Mouse (Mus musculus): ENCODE data around the gene Gm37240.

Gm37240 gene

GRCm38 (mm10) chr3:84735716-84736115 lies 1151.6 kb downstream of the Gm37240 start:
- DNase-seq: no peak

DNA sequence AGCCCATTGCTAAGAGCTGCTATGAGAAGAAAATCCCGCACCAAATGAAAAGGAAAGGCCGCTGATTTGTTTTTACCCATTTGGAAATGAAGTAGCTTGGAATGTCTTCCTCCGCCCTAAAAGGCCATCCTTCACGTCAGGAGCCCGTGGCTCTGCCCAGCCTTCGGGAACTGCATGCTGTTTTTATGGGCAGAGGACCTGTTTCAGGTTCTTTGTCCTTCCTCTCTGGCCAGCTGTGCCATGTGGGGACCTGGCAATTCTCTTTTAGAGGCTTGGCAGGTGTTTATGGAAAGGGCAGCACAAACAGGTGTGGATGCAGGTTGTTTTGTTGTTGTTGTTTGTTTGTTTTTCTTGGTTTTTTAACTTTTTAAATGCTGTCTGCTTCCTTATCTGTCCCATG lies 1154.8 kb downstream of the Gm37240 start:
- DNase-seq: no peak

DNA sequence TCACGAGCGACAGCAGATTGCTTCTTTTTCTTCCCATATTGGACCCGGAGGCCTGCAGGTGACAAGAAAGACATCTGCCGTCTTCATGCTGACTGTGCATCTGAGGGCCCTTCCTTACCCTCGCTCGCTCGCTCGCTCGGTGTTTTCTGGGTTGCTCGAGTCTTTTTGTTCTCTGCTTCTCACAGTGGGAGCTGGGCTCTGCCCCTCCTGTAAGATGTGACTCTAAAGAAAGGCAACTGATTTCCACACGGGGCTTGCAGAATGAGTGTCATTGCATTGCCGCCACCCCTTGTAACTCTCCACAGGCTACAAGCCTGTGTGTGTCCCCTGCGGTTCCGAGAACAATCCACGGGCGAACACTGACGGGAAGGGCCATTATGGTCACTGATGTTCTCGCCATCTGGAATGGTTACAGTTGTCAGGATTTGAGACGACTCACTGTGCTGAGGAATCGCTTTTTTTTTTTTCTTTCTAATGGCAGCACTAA lies 1155.3 kb downstream of the Gm37240 start:
- DNase-seq: peak in 1 of 2 experiments; percentile 78

DNA sequence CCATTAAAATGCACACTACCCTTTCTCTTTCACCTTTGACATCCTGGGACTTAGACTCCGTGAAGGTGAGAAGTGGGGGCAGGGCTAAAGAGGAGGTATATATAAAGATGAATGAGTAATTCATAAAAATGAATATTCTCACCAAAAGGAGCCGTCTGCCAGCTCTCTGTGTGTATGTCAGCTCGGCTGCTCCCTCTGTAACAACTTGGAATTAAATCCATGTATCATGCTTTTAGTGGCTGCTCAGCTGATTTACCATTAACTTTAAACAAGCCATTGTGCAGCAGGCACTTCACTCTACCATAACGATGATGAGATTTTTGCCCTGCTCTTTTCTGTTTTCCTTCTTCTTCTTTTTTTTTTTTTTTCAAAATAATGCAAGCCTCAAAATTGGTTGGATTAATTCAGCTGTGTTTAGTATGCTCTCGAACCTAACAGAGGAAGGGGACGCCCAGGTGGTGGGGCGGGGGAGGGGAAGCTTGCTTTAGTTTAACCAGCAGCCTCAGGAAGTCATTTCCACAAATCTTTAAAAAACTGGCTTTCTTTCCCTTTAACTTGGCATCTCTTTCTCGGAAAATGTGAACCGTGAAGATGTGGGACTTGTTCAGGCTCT lies 1155.8 kb downstream of the Gm37240 start:
- peak; percentile 73 to 76 for DNase-seq

DNA sequence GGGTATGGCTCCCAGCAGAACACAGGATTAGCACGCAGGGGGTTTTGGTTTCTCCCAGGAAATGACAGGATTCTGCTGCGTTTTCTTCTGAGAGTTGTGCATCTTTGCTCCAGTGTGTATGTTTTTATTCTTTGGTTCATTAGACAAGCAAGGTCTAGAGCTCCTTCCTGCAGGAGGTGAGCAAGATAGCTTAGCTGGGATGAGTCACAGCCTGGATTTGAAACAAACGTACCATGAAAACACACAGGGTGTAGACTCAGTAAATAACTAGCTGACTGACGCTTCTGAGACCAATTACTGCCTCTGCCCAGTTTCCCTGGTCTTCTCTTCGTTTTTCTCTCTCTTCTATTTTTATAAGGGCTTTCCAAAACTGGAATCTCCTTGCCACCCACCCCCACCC lies 1156.3 kb downstream of the Gm37240 start:
- DNase-seq: no peak

GRCm38 (mm10) chr3:84729806-84730205 lies 1157.5 kb downstream of the Gm37240 start:
- peak; percentile 57 to 80 for DNase-seq

DNA sequence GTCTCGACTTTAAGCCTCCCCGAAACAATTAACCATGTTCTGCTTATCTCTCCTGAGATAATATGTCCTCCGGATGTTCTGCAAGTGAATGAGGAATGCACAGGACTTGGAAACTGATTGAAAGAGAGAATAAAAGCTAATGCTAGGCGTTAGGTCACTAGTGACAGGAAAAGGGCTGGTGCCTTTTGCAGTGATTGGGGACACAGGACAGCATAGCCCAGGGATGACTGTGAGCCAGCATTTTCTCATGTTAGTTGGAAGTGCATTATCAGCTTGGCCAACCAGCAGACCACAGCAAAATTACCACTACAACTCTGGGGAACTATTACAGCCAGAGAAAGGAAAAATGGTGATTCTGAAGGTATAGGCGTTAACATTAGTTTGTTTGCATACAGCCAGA lies 1163.3 kb downstream of the Gm37240 start:
- no peak for DNase-seq

- DNase-seq: no peak
Measured at GRCm38 (mm10) chr3:84722680-84723079, 1164.6 kb downstream of the Gm37240 start.

DNA sequence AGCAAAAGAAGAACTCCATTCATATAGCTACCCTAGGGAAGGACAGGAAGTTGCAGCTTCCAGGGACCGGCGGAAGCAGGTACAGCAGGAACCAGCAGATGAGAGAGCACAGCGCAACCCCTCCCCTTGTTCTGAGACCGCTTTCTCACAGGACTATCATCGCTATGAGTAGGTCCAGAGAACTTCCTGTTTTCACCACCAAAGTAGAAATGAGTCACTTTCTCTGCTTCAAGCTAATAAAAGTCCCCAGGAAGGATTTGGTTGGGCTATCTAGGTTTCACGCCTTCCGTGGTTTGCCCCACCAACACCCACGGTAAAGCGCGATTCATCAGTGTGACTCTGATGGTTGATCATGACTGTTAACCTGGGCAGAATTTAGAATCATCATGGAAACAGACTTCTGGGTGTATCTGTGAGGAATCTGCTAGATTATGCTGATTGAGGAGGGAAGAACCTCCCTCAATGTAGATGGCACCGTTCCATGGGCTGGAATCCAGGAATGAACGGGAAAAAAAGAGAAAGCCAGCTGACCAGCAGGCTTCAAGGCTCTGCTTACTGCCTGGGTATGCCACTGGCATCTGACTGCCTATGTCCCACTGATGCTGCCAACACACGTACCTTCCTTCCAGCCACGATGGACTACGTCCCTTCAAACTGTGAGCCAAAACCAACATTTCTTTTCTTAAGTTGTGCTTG lies 1172.1 kb downstream of the Gm37240 start:
- DNase-seq: peak in 1 of 2 experiments; percentile 42

GRCm38 (mm10) chr3:84712941-84713340 lies 1174.4 kb downstream of the Gm37240 start:
- no peak for DNase-seq

- DNase-seq: peak; percentile 72 to 81
Measured at GRCm38 (mm10) chr3:84710723-84711122, 1176.6 kb downstream of the Gm37240 start.

GRCm38 (mm10) chr3:84709967-84710366 lies 1177.4 kb downstream of the Gm37240 start:
- no peak for DNase-seq

- no peak for DNase-seq
Measured at GRCm38 (mm10) chr3:84709100-84709499, 1178.2 kb downstream of the Gm37240 start.

GRCm38 (mm10) chr3:84708469-84708868 lies 1178.8 kb downstream of the Gm37240 start:
- DNase-seq: no peak

DNA sequence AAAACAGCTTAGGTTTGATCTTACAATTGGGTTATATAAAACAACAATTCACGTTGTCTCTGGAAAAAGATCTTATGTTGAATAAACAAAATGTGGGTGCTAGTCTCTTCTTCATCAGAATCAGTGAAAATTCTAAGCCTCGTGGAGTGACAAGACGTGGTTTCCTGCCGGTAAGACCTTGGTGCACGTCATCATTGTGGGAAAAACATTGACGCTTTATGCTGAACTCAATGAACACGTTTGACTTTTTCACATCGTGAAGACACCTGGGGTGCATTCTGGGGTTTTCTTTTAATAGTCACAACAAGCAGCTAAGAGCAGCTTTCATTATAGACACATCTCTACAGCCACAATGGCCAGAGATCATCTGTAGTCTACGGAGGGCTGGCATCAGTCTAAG lies 1182.1 kb downstream of the Gm37240 start:
- no peak for DNase-seq

DNA sequence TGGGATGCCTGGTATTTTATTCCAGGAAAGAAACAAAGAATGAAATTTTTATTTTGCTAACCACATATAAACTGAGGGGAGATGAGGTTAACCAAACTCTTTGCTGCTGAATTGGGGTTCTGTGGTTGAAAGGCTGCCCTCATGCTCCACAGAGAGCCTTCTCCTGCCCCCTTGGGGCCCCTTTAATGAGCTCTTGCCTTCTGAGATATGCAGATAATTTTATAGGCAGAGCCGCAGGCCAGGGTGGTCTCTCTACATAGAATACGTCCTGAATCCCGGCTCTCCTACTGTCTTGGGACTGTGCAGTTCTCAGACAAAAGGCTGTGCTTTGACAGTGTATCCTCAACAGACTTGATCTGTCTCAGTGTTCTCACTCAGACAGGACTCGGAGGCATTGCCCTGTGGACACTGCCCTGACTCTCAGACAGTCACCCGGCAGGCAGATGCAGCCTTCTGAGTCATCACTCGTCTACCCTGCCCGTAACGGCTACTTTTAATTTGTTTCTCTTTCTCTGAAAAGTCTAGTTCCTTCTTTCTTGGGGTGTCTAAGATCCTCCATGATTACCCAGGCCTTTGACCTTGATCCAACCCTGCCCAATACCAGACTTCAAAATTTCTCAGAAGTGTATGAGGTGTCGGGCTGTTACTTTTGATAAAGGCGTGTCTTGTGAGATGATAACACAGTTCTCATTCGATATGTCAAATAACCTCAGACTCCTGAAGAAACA lies 1184.1 kb downstream of the Gm37240 start:
- DNase-seq: no peak

DNA sequence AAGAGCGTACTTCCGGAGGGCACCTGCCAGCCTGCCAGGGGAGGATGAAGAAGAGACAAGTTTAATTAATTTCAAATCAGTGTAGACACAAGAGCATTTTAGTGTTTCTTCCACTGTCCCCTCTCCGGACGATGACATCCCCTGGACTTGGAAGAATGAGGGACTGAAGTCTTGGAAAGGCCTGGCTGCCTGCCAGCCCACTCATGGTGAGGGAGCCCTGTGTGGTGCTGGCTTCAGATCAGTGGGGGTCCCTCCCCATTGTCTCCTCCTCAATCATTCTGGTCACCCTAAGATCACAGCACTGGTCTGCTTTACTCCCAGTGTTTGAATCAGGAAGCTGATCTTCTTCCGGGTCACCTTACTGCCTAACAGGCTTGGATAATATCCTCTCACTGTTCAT lies 1185.4 kb downstream of the Gm37240 start:
- no peak for DNase-seq

- DNase-seq: no peak
Measured at GRCm38 (mm10) chr3:84701509-84701908, 1185.8 kb downstream of the Gm37240 start.

DNA sequence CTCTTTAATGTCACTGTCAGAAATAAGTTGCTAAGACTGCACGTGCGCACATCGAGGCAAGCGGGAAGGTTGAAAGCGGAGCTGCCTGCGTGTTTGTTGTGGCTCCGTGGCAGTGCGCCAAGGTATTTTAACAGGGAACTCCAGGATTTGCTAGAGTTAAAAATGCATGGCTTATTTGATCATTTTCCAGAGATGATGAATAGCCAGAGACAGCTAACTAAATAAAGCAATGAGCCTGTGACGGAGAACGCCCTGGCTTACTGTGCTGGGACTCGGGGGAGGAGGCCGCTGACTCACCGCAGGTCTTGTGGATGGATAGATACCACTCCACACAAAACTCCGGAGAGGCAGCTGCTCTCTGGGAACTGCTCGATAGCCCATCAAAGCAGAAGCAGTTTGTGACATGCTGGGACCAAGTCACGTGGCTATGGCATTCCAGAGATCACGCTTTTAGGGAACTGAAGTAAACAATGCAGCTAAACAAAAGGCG lies 1190.8 kb downstream of the Gm37240 start:
- DNase-seq: no peak

- DNase-seq: no peak
Measured at GRCm38 (mm10) chr3:84695867-84696361, 1191.4 kb downstream of the Gm37240 start.

DNA sequence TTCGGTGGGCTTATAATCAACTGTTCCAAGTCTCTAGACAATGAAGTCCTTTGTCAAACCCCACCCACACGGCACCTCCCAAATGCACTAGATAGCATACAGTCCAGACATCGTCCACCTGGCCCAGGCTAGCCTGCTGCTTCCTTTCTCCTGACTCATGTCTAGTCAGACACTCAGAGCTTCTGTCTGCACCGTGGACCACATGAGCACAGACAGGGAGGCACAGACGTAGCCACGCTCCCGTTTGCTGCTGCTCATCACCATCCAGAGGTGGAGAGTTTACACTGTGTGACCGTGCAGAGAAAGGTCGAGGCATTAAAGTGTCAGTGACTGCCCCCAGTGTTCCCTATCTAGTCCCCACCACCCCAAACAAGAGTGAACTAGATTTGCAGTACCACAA lies 1191.9 kb downstream of the Gm37240 start:
- no peak for DNase-seq

GRCm38 (mm10) chr3:84693886-84694285 lies 1193.4 kb downstream of the Gm37240 start:
- DNase-seq: no peak

- DNase-seq: no peak
Measured at GRCm38 (mm10) chr3:84692647-84693199, 1194.6 kb downstream of the Gm37240 start.

Data from thymus, postnatal 36 days (tissue).